Mouse (Mus musculus) embryonic facial prominence, embryonic 14.5 days (tissue): ENCODE measurements around the gene Fbxo31. TPM values are rescaled to one million over a fixed set of nuclear protein-coding genes. Genes with fewer than 3 reads are reported as not detected.

ENCODE experiments used
- polyA plus RNA-seq: library from polyadenylated mRNA; unstranded; fragments of >200 nt; fragmentation: Nextera tagmentation; extraction: Ambion mirVana; gene quantifications from 2 replicates; pipeline ENCODE4 v1.2.1, GENCODE M21; 2014

Gene Fbxo31
- polyA plus RNA-seq, 1 experiment from 2014 or later = 15.3 TPM

Other genes starting within 250 kb of the Fbxo31 start
- gene 1700018B08Rik, start 34.5 kb downstream of the Fbxo31 start, polyA plus RNA-seq = not detected in 2 replicates
- 224 and 237 TPM in 2 replicates for gene Map1lc3b, start 11.6 kb upstream of the Fbxo31 start, polyA plus RNA-seq
- gene Zcchc14, start 74.1 kb upstream of the Fbxo31 start, polyA plus RNA-seq = 21.3 and 23.0 TPM in 2 replicates
- 4.0 and 4.9 TPM in 2 replicates for gene Jph3, start 150.8 kb upstream of the Fbxo31 start, polyA plus RNA-seq